Mouse (Mus musculus) embryonic facial prominence, embryonic 15.5 days (tissue): ENCODE measurements around the gene Alyref. TPM values are rescaled to one million over a fixed set of nuclear protein-coding genes. Genes with fewer than 3 reads are reported as not detected.
"Not testable (repeated sequence)": the region's sequence is repeated elsewhere in the genome, so short reads cannot be mapped to it uniquely, and the experiment has no call there.

Experiments used
- ATAC-seq: fragments of 200-750 bp; cut with Nextera tagmentation; 2 replicates; pipeline ENCODE4 v1.8.0; 2017; ENCODE audit warnings: low read depth, moderate TSS enrichment; ENCODE audit not compliant: insufficient number of reproducible peaks, low FRiP score, low TSS enrichment
- H3K27ac ChIP-seq: fragments of 300-500 bp; sonication (generic); replicated peaks from 2 replicates; pipeline ENCODE4 v1.5.1; 2015; ENCODE audit warnings: mild to moderate bottlenecking, inconsistent platforms
- H3K27me3 ChIP-seq: fragments of 300-500 bp; sonication (generic); 2 replicates; pipeline ENCODE4 v1.6.1; 2015; ENCODE audit warnings: inconsistent platforms
- H3K36me3 ChIP-seq: fragments of 300-500 bp; sonication (generic); 2 replicates; pipeline ENCODE4 v1.6.1; 2015; ENCODE audit warnings: mild to moderate bottlenecking, inconsistent platforms
- H3K4me1 ChIP-seq: fragments of 300-500 bp; sonication (generic); 2 replicates; pipeline ENCODE4 v1.6.1; 2015; ENCODE audit warnings: inconsistent platforms
- H3K4me2 ChIP-seq: fragments of 300-500 bp; sonication (generic); replicated peaks from 2 replicates; pipeline ENCODE4 v1.6.1; 2015; ENCODE audit warnings: mild to moderate bottlenecking, inconsistent platforms
- H3K4me3 ChIP-seq: fragments of 300-500 bp; sonication (generic); replicated peaks from 2 replicates; pipeline ENCODE4 v1.5.1; 2015; ENCODE audit warnings: mild to moderate bottlenecking, inconsistent platforms
- H3K9ac ChIP-seq: fragments of 300-500 bp; sonication (generic); 2 replicates; pipeline ENCODE4 v1.6.1; 2015; ENCODE audit warnings: inconsistent platforms
- H3K9me3 ChIP-seq: fragments of 300-500 bp; sonication (generic); replicated peaks from 2 replicates; pipeline ENCODE4 v1.6.1; 2016; ENCODE audit warnings: inconsistent platforms
- WGBS: fragments of 180-500 bp; shearing (Covaris S2); methylation state at CpG from one replicate; pipeline ENCODE4 v1.1.7; 2015; 5-methylcytosine and 5-hydroxymethylcytosine counted together
- polyA plus RNA-seq: library from polyadenylated mRNA; unstranded; fragments of >200 nt; fragmentation: Nextera tagmentation; extraction: Ambion mirVana; gene quantifications from 2 replicates; pipeline ENCODE4 v1.2.1, GENCODE M21; 2015

The Alyref gene
- polyA plus RNA-seq, 1 experiment from 2014 or later = 426 TPM

DNA sequence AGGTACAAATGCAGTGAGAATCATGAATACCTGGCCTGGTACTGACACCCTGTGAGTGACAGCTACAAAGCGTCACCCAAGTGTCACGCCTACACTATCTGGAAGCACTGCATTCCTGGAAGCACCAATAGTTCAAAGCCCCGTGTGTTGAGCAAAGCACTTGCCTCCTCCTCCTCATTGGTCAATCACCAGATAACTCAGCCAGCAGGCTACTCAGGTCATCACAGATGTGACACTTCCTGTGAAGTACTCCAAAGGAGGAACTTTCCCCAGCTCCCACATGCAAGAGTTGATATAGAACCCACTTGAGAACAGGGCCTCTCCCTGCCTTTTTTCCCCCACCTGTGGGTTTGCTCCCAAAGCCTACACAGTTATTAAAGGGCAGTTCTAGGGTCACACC lies 27.0 kb downstream of the Alyref start:
- Histone ChIP-seq H3K9me3 (no peaks in the 10 kb centered on the region), H3K4me1 (peaks cover 25% of the 10 kb centered on the region), H3K27me3 (no peaks in the 10 kb centered on the region), H3K9ac (peak overlapping the region; percentile 94), H3K27ac (no peak overlapping the region), H3K4me3 (peak overlapping the region; percentile 97), H3K36me3 (peaks cover 49% of the 10 kb centered on the region), H3K4me2 (peak overlapping the region; percentile 75)
- no peak for ATAC-seq
- WGBS = 59% methylated on average over 3 of the region's 3 CpGs

DNA sequence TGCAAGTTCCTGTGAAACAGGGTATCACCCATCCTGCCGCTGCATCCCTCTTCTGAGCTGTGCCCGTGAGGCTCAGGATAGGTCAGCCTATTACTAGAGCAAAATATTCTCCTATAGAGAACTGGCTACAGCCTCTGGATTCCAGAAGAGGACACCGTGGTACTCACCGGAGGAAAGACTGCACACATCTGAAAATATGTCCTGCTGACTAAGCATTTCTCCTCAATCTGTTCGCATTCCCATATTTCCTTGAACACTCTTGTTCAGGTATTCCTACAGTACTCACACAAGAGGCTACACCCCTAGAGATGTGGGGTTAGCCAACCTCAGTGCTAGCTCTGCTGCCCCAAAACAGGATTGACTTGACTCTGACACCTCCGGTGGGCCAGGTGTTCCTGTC lies 29.8 kb downstream of the Alyref start:
- Histone ChIP-seq H3K9ac (no peak overlapping the region), H3K27me3 (no peaks in the 10 kb centered on the region), H3K4me2 (no peak overlapping the region), H3K36me3 (peaks cover 77% of the 10 kb centered on the region), H3K27ac (no peak overlapping the region), H3K4me1 (peaks cover 18% of the 10 kb centered on the region), H3K4me3 (no peak overlapping the region), H3K9me3 (no peaks in the 10 kb centered on the region)
- no peak for ATAC-seq
- WGBS = 91% methylated on average over 6 of the region's 6 CpGs

DNA sequence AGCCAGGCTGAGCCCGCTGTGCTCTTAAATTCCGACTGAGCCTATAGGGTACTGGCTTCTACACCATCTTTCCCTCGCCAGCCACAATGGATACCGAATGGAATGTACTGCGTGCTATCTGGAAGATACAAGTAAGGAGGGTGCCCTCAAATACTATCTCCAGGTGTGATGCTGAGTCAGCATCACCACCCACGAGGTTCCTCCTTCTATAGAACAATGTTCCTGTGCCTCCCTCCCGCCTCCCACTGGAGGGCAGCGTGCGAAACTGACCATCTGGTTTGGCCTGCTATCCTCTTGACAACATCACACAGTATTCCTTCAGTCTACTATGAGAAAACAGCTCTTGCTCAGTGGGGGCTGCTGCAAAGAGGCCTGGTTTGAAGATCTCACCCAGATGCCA lies 33.1 kb downstream of the Alyref start:
- no peak overlapping the region for H3K9ac ChIP-seq
- H3K36me3 ChIP-seq = peaks cover 96% of the 10 kb centered on the region
- no peaks in the 10 kb centered on the region for H3K27me3 ChIP-seq
- 83% methylated on average over 9 of the region's 9 CpGs for WGBS
- no peaks in the 10 kb centered on the region for H3K9me3 ChIP-seq
- H3K27ac ChIP-seq = no peak overlapping the region
- no peak for ATAC-seq
- no peak overlapping the region for H3K4me3 ChIP-seq
- H3K4me2 ChIP-seq = no peak overlapping the region
- H3K4me1 ChIP-seq = no peaks in the 10 kb centered on the region; the same call in 1 of the 2 replicates

DNA sequence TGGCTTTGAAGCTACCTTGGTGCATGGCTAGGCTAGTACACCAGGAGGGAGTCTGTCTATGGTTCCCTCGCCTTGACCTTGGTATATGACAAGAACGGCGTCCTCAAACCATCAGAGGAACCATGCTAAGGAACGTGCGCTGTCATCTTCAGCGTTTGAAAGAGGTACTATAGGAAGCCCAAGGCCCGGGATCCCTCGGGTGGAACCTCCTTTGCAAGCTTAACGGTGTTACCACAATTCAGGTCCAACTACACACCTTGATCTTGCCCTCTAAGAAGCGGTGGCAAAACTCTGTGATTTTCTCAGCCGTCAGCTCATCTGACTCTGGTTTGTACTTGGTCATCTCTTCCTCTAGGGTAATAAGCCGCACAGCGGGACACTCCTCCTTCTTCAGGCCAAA lies 35.2 kb downstream of the Alyref start:
- no peak overlapping the region for H3K9ac ChIP-seq
- no peak overlapping the region for H3K4me2 ChIP-seq
- H3K27ac ChIP-seq = no peak overlapping the region
- H3K36me3 ChIP-seq = peaks cover 94% of the 10 kb centered on the region
- 93% methylated on average over 13 of the region's 13 CpGs for WGBS
- H3K4me3 ChIP-seq = no peak overlapping the region
- no peaks in the 10 kb centered on the region for H3K9me3 ChIP-seq
- H3K27me3 ChIP-seq = no peaks in the 10 kb centered on the region
- ATAC-seq = no peak
- H3K4me1 ChIP-seq = no peaks in the 10 kb centered on the region; the same call in 1 of the 2 replicates

DNA sequence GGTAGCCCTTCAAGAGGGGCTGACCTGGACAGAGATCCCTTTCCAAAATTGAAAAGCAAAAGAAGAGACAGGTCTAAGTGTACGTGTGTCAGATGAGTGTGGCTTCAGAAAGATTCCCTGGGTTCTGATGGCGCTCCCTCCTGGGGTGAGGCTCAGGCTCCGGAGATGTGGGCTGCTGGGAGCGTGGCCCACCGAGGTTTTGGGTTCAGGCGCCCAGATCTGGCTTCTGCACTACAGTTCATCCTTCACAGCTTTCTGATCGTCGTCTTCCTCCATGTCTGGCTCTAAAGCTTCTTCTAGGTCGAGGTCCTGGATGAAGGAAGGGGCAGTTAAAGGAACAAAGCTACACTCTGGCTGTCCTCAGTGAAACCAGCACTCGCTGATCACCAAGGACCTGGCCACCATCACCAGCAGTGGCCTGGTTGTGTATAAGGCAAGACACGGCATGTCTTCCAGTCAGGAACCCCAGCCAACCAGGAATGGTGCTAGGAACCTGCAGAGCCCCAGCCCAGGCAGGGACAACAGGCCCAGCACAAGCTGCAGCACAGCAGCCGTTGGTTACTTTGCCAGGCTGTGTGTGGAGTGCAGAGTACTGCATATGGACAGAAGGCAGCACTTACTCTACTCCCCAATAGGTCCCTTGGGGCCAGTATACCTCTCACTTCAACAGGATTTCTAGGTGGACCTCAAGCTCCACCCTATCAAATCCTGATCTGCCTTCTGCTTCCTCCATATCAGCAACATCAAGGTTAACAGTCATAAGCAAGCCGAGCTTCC lies 37.0 kb downstream of the Alyref start:
- Histone ChIP-seq H3K27me3 (no peaks in the 10 kb centered on the region), H3K9me3 (0 out of 2 replicates have a peak, but pooled peaks cover 4% of the 10 kb centered on the region), H3K27ac (no peak overlapping the region), H3K4me3 (no peak overlapping the region), H3K4me1 (no peaks in the 10 kb centered on the region), H3K9ac (no peak overlapping the region), H3K36me3 (peaks cover 78% of the 10 kb centered on the region), H3K4me2 (no peak overlapping the region)
- WGBS = 92% methylated on average over 13 of the region's 13 CpGs
- no peak for ATAC-seq

DNA sequence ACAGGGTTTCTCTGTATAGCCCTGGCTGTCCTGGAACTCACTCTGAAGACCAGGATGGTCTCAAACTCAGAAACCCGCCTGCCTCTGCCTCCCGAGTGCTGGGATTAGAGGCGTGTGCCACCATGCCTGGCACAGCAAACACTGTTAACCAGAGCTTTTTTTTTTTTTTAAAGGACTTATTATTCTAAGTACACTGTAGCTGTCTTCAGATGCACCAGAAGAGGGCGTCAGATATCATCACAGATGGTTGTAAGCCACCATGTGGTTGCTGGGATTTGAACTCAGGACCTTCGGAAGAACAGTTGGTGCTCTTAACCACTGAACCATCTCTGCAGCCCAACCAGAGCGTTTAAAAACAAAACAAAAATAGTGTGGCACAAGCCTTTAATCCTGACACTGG lies 39.3 kb downstream of the Alyref start:
- WGBS = 88% methylated on average over 6 of the region's 6 CpGs
- not testable (repeated sequence) for ATAC-seq

DNA sequence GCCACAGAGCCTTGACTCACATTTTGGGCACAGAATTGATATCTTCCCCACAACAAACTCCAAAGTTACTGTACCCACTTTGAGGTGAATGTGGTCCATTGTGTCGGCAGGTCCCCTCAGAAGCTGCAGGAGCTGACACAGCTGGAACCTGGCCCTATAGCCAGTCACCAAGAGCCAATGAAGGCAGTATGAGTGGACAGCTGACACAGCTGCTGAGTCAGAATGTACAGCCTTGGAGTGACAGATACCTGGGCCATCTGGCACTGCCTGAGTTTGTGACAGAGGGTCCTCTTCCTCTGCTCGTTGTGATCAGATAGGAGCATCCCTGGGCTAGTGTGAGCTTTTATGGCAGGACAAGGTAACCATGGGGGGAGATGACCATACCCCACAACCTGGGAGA lies 42.9 kb downstream of the Alyref start:
- Histone ChIP-seq H3K27ac (0 out of 2 replicates have a peak overlapping the region, but pooled peaks have one; percentile 11), H3K4me2 (no peak overlapping the region), H3K27me3 (no peaks in the 10 kb centered on the region), H3K4me3 (no peak overlapping the region), H3K4me1 (peaks cover 4% of the 10 kb centered on the region), H3K36me3 (peaks cover 20% of the 10 kb centered on the region), H3K9me3 (0 out of 2 replicates have a peak, but pooled peaks cover 4% of the 10 kb centered on the region), H3K9ac (no peak overlapping the region)
- no peak for ATAC-seq
- 62% methylated on average over 2 of the region's 2 CpGs for WGBS

More for the DNA sequence above, 39.3 kb downstream of the Alyref start:
- not testable (repeated sequence) for H3K4me1 ChIP-seq, H3K27ac ChIP-seq, H3K4me3 ChIP-seq, H3K9me3 ChIP-seq, H3K4me2 ChIP-seq, H3K9ac ChIP-seq, H3K27me3 ChIP-seq
- peaks cover 56% of the 10 kb centered on the region for H3K36me3 ChIP-seq

DNA sequence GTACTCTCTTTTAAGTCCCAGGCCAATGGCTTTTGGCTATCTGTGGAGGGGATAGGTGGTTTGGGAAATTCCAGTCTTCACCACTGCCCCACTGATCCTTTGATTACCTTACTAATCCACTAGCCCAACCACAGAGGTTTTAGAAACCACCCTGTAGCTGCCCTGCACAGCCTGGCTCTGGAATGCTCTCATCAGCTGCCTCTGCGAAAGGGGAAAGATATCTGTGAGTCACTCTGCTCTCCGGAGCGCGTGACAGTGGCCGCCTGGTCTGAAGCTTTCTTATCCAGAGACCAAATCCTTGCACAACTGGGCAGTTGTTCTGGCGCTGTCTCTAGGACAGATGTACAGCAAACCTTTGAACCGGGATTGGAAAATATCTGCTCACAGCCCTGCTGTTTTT lies 43.3 kb downstream of the Alyref start:
- H3K9ac ChIP-seq = no peak overlapping the region
- ATAC-seq = no peak
- H3K4me3 ChIP-seq = no peak overlapping the region
- peaks cover 15% of the 10 kb centered on the region for H3K36me3 ChIP-seq
- H3K27ac ChIP-seq = 0 out of 2 replicates have a peak overlapping the region, but pooled peaks have one; percentile 11
- no peak overlapping the region for H3K4me2 ChIP-seq
- no peaks in the 10 kb centered on the region for H3K27me3 ChIP-seq
- 66% methylated on average over 7 of the region's 7 CpGs for WGBS
- 0 out of 2 replicates have a peak, but pooled peaks cover 4% of the 10 kb centered on the region for H3K9me3 ChIP-seq
- H3K4me1 ChIP-seq = peaks cover 8% of the 10 kb centered on the region

DNA sequence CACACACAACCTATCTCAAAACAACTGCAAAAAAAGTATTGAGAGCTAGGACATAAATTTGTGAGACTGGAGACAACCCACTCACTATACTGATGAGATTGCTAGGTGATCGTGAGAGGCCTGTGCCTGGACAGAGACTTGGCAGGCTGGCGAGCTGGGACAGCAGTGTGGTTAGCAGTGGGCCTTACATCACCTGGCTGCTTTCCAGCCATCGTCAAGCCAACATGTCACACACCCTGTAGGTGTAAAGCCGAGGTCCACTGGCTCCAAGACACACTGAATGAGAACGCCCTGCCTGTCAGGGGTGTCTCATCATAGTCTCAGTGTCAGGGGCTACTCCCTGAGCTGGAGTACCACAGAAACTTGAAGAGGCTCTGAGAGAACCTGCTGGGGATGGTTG lies 45.4 kb downstream of the Alyref start:
- H3K4me2 ChIP-seq = no peak overlapping the region
- 75% methylated on average over 5 of the region's 5 CpGs for WGBS
- peaks cover 21% of the 10 kb centered on the region for H3K4me1 ChIP-seq

DNA sequence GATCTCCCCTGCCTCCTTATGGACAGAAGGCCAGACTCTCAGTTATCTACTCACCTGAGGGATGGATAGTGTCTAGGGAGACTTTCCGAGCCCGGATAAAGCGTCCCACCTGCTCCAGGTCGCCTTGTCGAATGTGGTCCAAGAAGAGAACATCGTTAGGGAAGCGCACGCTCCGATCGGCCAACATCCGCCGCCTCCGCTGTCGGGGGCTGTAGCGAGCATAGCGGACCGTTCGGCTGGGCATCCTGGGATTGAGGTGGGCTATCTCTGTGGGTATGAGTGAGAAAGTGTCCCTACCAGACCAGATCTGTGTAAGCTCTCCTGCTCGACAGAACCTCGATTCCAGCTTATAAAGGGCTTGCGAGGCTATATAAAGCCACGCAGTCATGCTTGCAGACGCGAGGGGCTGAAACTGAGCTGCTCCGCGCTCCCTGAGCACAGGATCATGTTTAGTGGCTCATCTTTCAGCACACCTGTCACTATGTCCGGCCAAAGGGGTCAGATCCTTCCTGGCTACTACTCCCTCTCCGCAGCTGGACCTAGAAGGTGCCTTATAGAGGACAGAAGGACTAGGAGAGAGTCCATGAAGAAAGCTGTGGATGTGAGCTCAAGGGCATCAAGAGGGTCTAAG lies 47.2 kb downstream of the Alyref start, which contains the start of gene Ppp1r27:
TSS of gene Ppp1r27 (minus strand) at position 323 of the 631 bp plus-strand sequence.
- Histone ChIP-seq H3K4me1 (peaks cover 31% of the 10 kb centered on the region), H3K27ac (peak within 1 kb of the TSS; percentile 93), H3K36me3 (0 out of 2 replicates have a peak, but pooled peaks cover 3% of the 10 kb centered on the region)

More for the DNA sequence above, 45.4 kb downstream of the Alyref start:
- no peak overlapping the region for H3K4me3 ChIP-seq
- 0 out of 2 replicates have a peak, but pooled peaks cover under 1% of the 10 kb centered on the region for H3K36me3 ChIP-seq
- H3K27ac ChIP-seq = no peak overlapping the region
- ATAC-seq = no peak
- H3K27me3 ChIP-seq = no peaks in the 10 kb centered on the region
- H3K9me3 ChIP-seq = 0 out of 2 replicates have a peak, but pooled peaks cover 2% of the 10 kb centered on the region
- H3K9ac ChIP-seq = no peak overlapping the region

DNA sequence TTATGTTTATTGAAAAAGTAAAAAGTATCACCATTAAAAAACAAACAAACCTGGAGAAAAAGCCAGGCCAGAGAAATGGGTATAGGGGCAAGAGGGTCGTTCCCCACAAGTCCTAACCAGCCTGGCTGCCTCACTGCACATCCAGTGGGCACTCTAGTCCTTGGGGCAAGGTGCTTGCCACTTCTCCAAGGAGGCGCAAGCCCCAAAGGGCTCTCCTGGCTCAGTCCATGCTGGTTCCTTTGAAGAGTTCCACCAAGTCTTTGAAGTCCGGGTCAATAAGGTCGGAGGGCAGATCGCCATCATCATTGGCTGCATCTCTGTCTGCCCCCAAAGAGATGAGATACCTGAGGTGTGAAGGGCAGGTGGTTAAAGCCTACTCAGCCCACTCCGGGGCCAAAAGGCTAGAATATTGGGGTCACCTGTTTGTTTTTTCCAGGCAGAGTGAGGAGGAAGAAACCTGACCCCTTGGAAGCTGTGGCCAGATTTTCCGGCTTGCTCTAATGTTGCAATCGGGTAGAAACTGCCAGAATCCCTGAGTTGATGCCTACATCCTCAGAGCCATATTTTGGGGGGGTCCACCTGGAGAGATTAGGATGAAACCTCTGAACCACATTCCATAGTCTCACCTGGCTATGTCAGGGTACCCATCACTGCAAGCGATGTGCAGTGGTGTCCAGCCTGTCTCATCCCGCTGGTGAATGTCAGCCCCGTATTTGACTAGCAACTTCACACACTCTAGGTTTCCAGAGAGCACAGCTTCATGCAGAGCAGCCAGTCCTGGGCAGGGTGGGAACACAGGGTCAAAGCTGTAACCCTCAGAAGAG lies 48.0 kb downstream of the Alyref start:
- Histone ChIP-seq H3K4me1 (peaks cover 31% of the 10 kb centered on the region), H3K9me3 (no peaks in the 10 kb centered on the region), H3K36me3 (0 out of 2 replicates have a peak, but pooled peaks cover 3% of the 10 kb centered on the region), H3K27me3 (no peaks in the 10 kb centered on the region), H3K9ac (peak overlapping the region; percentile 99), H3K27ac (peak overlapping the region; percentile 93), H3K4me3 (peak overlapping the region; percentile 92), H3K4me2 (peak overlapping the region; percentile 77)
- 62% methylated on average over 11 of the region's 11 CpGs for WGBS
- no peak for ATAC-seq

More for the DNA sequence above, 47.2 kb downstream of the Alyref start, which contains the start of gene Ppp1r27:
- WGBS = 91% methylated on average over 28 of the region's 28 CpGs
- peak within 1 kb of the TSS; percentile 99 for H3K9ac ChIP-seq
- H3K4me2 ChIP-seq = peak within 1 kb of the TSS; percentile 77
- ATAC-seq = no peak
- H3K9me3 ChIP-seq = no peaks in the 10 kb centered on the region
- H3K27me3 ChIP-seq = no peaks in the 10 kb centered on the region
- H3K4me3 ChIP-seq = peak within 1 kb of the TSS; percentile 92
